Mouse (Mus musculus) heart, postnatal 10 days (tissue): Measurements from ENCODE around the gene Rad18. TPM values are rescaled to one million over a fixed set of nuclear protein-coding genes. Genes with fewer than 3 reads are reported as not detected.
A peak's percentile ranks its signal among the peaks of the same experiment; 100 is the strongest.
"Not testable (repeated sequence)": the region's sequence is repeated elsewhere in the genome, so short reads cannot be mapped to it uniquely, and the experiment has no call there.

ENCODE experiments used
- DNase-seq, 2 experiments: peaks; one replicate each; pipeline ENCODE4 v3.0.0; 2021
- intact Hi-C: fragments of 180-260 bp; cut with DNase I; formaldehyde crosslinking; loops from one replicate; pipeline ENCODE4 v1.15.1; 2025
- total RNA-seq, 2 experiments: library from RNA; stranded (reverse); gene quantifications; 2 replicates each; pipeline ENCODE4 v1.2.3; 2021

Gene Rad18
- total RNA-seq, result 1 to 10 TPM; 6.3 to 6.6 TPM

- peak; percentile 88 to 90 for DNase-seq
- intact Hi-C loops, result loop anchor here (2.0 to 10.0 kb wide), 5 partner anchors 204 to 606 kb away; no protein-coding TSS in a partner anchor
Observed at GRCm38 (mm10) chr6:112696056-112696950, at the start of gene Rad18. Rad18 (minus strand) TSS chr6:112696686.

GRCm38 (mm10) chr6:112742297-112742696, 45.8 kb upstream of the Rad18 start:
- intact Hi-C loops, result no loop called here
- DNase-seq, result no peak

GRCm38 (mm10) chr6:112741766-112742165, 45.3 kb upstream of the Rad18 start:
- no peak for DNase-seq
- intact Hi-C loops, result no loop called here

- intact Hi-C loops, result no loop called here
- no peak for DNase-seq
Observed at GRCm38 (mm10) chr6:112739635-112740034, 43.1 kb upstream of the Rad18 start.

- intact Hi-C loops, result no loop called here
- no peak for DNase-seq
Observed at GRCm38 (mm10) chr6:112738924-112739323, 42.4 kb upstream of the Rad18 start.

- intact Hi-C loops, result no loop called here
Observed at GRCm38 (mm10) chr6:112736471-112736870, 40.0 kb upstream of the Rad18 start.

GRCm38 (mm10) chr6:112735054-112735453, 38.6 kb upstream of the Rad18 start:
- intact Hi-C loops, result no loop called here
- no peak for DNase-seq

More at GRCm38 (mm10) chr6:112736471-112736870, 40.0 kb upstream of the Rad18 start:
- no peak for DNase-seq

- intact Hi-C loops, result no loop called here
- DNase-seq, result no peak
Observed at GRCm38 (mm10) chr6:112733942-112734341, 37.5 kb upstream of the Rad18 start.

- no peak for DNase-seq
- intact Hi-C loops, result no loop called here
Observed at GRCm38 (mm10) chr6:112732434-112732833, 35.9 kb upstream of the Rad18 start.

- intact Hi-C loops, result no loop called here
- no peak for DNase-seq
Observed at GRCm38 (mm10) chr6:112731386-112731785, 34.9 kb upstream of the Rad18 start.

GRCm38 (mm10) chr6:112728760-112729422, 32.4 kb upstream of the Rad18 start:
- intact Hi-C loops, result no loop called here
- DNase-seq, result peak; percentile 71 to 72

- no peak for DNase-seq
- intact Hi-C loops, result no loop called here
Observed at GRCm38 (mm10) chr6:112725468-112725867, 29.0 kb upstream of the Rad18 start.

GRCm38 (mm10) chr6:112720409-112721080, 24.1 kb upstream of the Rad18 start:
- no peak for DNase-seq
- intact Hi-C loops, result no loop called here

GRCm38 (mm10) chr6:112719983-112720382, 23.5 kb upstream of the Rad18 start:
- intact Hi-C loops, result loop anchor here (5.0 kb wide), 1 partner anchor 62 kb away; no protein-coding TSS in a partner anchor

GRCm38 (mm10) chr6:112717168-112717567, 20.7 kb upstream of the Rad18 start:
- intact Hi-C loops, result loop anchor here (1.0 to 5.0 kb wide), 2 partner anchors 65 to 284 kb away; no protein-coding TSS in a partner anchor
- peak; percentile 30 to 40 for DNase-seq

More at GRCm38 (mm10) chr6:112719983-112720382, 23.5 kb upstream of the Rad18 start:
- no peak for DNase-seq

- DNase-seq, result no peak
- intact Hi-C loops, result no loop called here
Observed at GRCm38 (mm10) chr6:112713951-112714350, 17.5 kb upstream of the Rad18 start.

GRCm38 (mm10) chr6:112702296-112702695, 5.8 kb upstream of the Rad18 start:
- DNase-seq, result not testable (repeated sequence)
- intact Hi-C loops, result loop anchor here (5.0 kb wide), 1 partner anchor 80 kb away; no protein-coding TSS in a partner anchor

- intact Hi-C loops, result loop anchor here (1.0 to 5.0 kb wide), 2 partner anchors 82 to 301 kb away; no protein-coding TSS in a partner anchor
- peak; percentile 67 to 81 for DNase-seq
Observed at GRCm38 (mm10) chr6:112700392-112700791, 3.9 kb upstream of the Rad18 start.

GRCm38 (mm10) chr6:112699115-112699514, 2.6 kb upstream of the Rad18 start:
- intact Hi-C loops, result loop anchor here (5.0 to 10.0 kb wide), 4 partner anchors 207 to 603 kb away; no protein-coding TSS in a partner anchor

GRCm38 (mm10) chr6:112694492-112694891, 2.0 kb downstream of the Rad18 start:
- intact Hi-C loops, result loop anchor here (10.0 kb wide), 1 partner anchor 330 kb away; no protein-coding TSS in a partner anchor
- no peak for DNase-seq

More at GRCm38 (mm10) chr6:112699115-112699514, 2.6 kb upstream of the Rad18 start:
- no peak for DNase-seq
